Mouse (Mus musculus) megakaryocyte, adult 5-6 weeks (primary cell): Measurements from ENCODE around the gene Relt. TPM values are rescaled to one million over a fixed set of nuclear protein-coding genes. Genes with fewer than 3 reads are reported as not detected.

ENCODE experiments used
- ATAC-seq: 2 replicates; pipeline ENCODE4 v1.8.0; 2016; ENCODE audit warnings: mild to moderate bottlenecking, inconsistent platforms; ENCODE audit not compliant: poor library complexity, severe bottlenecking
- total RNA-seq, 2 experiments: library from RNA; stranded (forward) in 1 of 2; stranded (reverse) in 1 of 2; fragments of 153-499, 151-499 nt in 1 of 2; fragments of 221-1000, 200-1000 nt in 1 of 2; gene quantifications; 2 replicates each; pipeline versions ENCODE4 v1.2.3 to v1.2.4; 2015 to 2017

Gene Relt
- total RNA-seq, 2 experiments from 2014 or later: 23.9 to 45.0 TPM

- no peak for ATAC-seq
Measured at GRCm38 (mm10) chr7:100811912-100812311, 51.3 kb downstream of the Relt start.

- ATAC-seq: no peak
Measured at GRCm38 (mm10) chr7:100805391-100805790, 57.9 kb downstream of the Relt start.

GRCm38 (mm10) chr7:100798810-100799209 lies 64.4 kb downstream of the Relt start:
- ATAC-seq: no peak

Other genes with a start within 250 kb of the Relt start
- not detected in 2 replicates for gene Plekhb1, start 201.0 kb downstream of the Relt start, total RNA-seq (2015)
- gene Plekhb1, start 201.0 kb downstream of the Relt start, total RNA-seq (2017): not detected in 2 replicates
- 20.3 and 28.4 TPM in 2 replicates for gene Fam168a, start 156.8 kb downstream of the Relt start, total RNA-seq (2015)
- gene Fam168a, start 156.8 kb downstream of the Relt start, total RNA-seq (2017): 9.9 and 16.7 TPM in 2 replicates
- gene Arhgef17, start 68.7 kb upstream of the Relt start, total RNA-seq (2015): 0.09 and 0.21 TPM in 2 replicates
- gene Arhgef17, start 68.7 kb upstream of the Relt start, total RNA-seq (2017): 0.12 TPM in 1 of 2 replicates, not detected in the other
- 32.8 and 34.2 TPM in 2 replicates for gene P2ry6, start 111.2 kb upstream of the Relt start, total RNA-seq (2015)
- gene P2ry6, start 111.2 kb upstream of the Relt start, total RNA-seq (2017): 12.0 and 12.9 TPM in 2 replicates
- 1.6 and 2.1 TPM in 2 replicates for gene P2ry2, start 149.4 kb upstream of the Relt start, total RNA-seq (2015)
- 3.6 and 3.7 TPM in 2 replicates for gene P2ry2, start 149.4 kb upstream of the Relt start, total RNA-seq (2017)
- gene Fchsd2, start 229.4 kb upstream of the Relt start, total RNA-seq (2015): 19.7 and 22.1 TPM in 2 replicates
- gene Fchsd2, start 229.4 kb upstream of the Relt start, total RNA-seq (2017): 17.2 and 18.1 TPM in 2 replicates